Mouse (Mus musculus) embryonic fibroblast, embryonic 13.5 days (primary cell): ENCODE measurements around the gene Ap4s1. TPM values are rescaled to one million over a fixed set of nuclear protein-coding genes. Genes with fewer than 3 reads are reported as not detected.
"Not testable (repeated sequence)": the region's sequence is repeated elsewhere in the genome, so short reads cannot be mapped to it uniquely, and the experiment has no call there.

ENCODE experiments used
- H3K27ac ChIP-seq: 2 replicates; pipeline ENCODE4 v1.5.1; 2012; ENCODE audit warnings: low read length, control low read depth, inconsistent platforms; ENCODE audit not compliant: insufficient read depth
- H3K4me1 ChIP-seq: 2 replicates; pipeline ENCODE4 v1.6.1; 2011; ENCODE audit warnings: low read length; ENCODE audit not compliant: control insufficient read depth, insufficient read depth
- H3K4me3 ChIP-seq: 2 replicates; pipeline ENCODE4 v1.5.1; 2011; ENCODE audit warnings: mild to moderate bottlenecking, control low read depth, low read length; ENCODE audit not compliant: insufficient read depth
- CTCF ChIP-seq: IDR thresholded peaks from 2 replicates; pipeline ENCODE4 v1.5.1; 2011; ENCODE audit warnings: mild to moderate bottlenecking, control low read depth, low read length, moderate library complexity, borderline replicate concordance; ENCODE audit not compliant: insufficient read depth
- POLR2A ChIP-seq: IDR thresholded peaks from 2 replicates; pipeline ENCODE4 v1.6.1; 2011; ENCODE audit warnings: low read depth, mild to moderate bottlenecking, control low read depth, low read length, moderate library complexity
- polyA plus RNA-seq: library from polyadenylated mRNA; stranded (reverse); fragments of >200 nt; gene quantifications from 2 replicates; pipeline ENCODE4 v1.2.4, GENCODE M21; 2011; ENCODE audit warnings: low read depth; ENCODE audit not compliant: missing spikeins, insufficient read length

Ap4s1 gene
- polyA plus RNA-seq, result 11.5 and 16.5 TPM in 2 replicates

GRCm38 (mm10) chr12:51690893-51691844 is at the start of gene Ap4s1:
Gene Ap4s1, plus strand, starts transcription at chr12:51691033.
- Histone ChIP-seq H3K4me3 (peak within 1 kb of the TSS; percentile 96), H3K27ac (peak within 1 kb of the TSS; percentile 97), H3K4me1 (peaks cover 7% of the 10 kb centered on the region; the same call in 1 of the 2 replicates)
- TF ChIP-seq CTCF (no peak), POLR2A (peak; percentile 42)

GRCm38 (mm10) chr12:51641871-51642270 is 49.0 kb upstream of the Ap4s1 start:
- Histone ChIP-seq H3K4me3 (no peak overlapping the region), H3K27ac (no peak overlapping the region), H3K4me1 (no peaks in the 10 kb centered on the region; the same call in 1 of the 2 replicates)
- TF ChIP-seq CTCF (no peak), POLR2A (no peak)

DNA sequence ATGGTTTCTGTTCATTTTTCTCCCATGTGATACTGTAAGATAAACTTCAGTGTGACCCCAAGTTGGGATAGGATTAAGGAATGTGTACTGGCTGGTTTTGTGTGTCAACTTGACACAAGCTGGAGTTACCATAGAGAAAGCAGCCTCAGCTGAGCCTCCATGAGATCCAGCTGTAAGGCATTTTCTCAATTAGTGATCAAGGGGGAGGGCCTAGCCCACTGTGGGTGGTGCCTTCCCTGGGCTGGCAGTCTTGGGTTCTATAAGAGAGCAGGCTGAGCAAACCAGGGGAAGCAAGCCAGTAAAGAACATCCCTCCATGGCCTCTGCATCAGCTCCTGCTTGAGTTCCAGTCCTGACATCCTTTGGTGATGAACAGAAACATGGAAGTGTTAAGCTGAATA is 41.4 kb upstream of the Ap4s1 start:
- H3K4me3 ChIP-seq, H3K4me1 ChIP-seq, H3K27ac ChIP-seq: not testable (repeated sequence)

GRCm38 (mm10) chr12:51655944-51656465 is 34.8 kb upstream of the Ap4s1 start:
- no peak overlapping the region for H3K27ac ChIP-seq

GRCm38 (mm10) chr12:51663011-51663410 is 27.8 kb upstream of the Ap4s1 start:
- Histone ChIP-seq H3K4me3 (no peak overlapping the region), H3K4me1 (peaks cover 5% of the 10 kb centered on the region), H3K27ac (no peak overlapping the region)
- TF ChIP-seq POLR2A (no peak), CTCF (no peak)

More at GRCm38 (mm10) chr12:51655944-51656465, 34.8 kb upstream of the Ap4s1 start:
- no peaks in the 10 kb centered on the region for H3K4me1 ChIP-seq
- H3K4me3 ChIP-seq, result no peak overlapping the region
- TF ChIP-seq CTCF (no peak), POLR2A (no peak)

DNA sequence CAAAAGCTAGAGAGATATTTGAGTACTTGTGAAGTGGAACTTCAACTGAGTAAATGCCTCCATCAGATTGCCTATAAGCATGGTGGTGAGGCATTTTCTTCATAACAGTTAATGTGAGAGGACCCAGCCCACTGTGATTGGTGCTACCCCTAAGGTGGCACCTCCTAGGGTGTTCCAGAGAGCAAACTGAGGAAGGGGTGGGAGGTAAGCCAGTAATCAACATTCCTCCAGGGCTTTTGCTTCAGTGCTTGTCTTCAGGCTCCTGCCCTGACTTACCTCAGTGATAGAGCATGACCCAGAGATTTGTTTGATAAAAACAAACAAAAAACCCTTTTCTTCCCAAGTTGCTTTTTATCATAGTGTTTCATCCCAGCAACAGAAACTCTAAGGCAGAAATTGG is 26.9 kb upstream of the Ap4s1 start:
- Histone ChIP-seq H3K27ac (no peak overlapping the region), H3K4me1 (peaks cover 5% of the 10 kb centered on the region), H3K4me3 (no peak overlapping the region)
- TF ChIP-seq POLR2A, result no peak
- TF ChIP-seq CTCF, result no peak

- Histone ChIP-seq H3K4me3 (no peak overlapping the region), H3K4me1 (peaks cover 5% of the 10 kb centered on the region), H3K27ac (no peak overlapping the region)
- TF ChIP-seq CTCF, result no peak
Observed at GRCm38 (mm10) chr12:51666708-51667430, 24.0 kb upstream of the Ap4s1 start.

GRCm38 (mm10) chr12:51671231-51671891 is 19.5 kb upstream of the Ap4s1 start:
- H3K27ac ChIP-seq, result no peak overlapping the region
- no peak for TF ChIP-seq POLR2A
- no peak for TF ChIP-seq CTCF
- peaks cover 16% of the 10 kb centered on the region for H3K4me1 ChIP-seq
- H3K4me3 ChIP-seq, result no peak overlapping the region

GRCm38 (mm10) chr12:51673270-51673669 is 17.6 kb upstream of the Ap4s1 start:
- TF ChIP-seq POLR2A, result no peak
- no peak for TF ChIP-seq CTCF
- Histone ChIP-seq H3K27ac (peak overlapping the region; percentile 15; the same call in 1 of the 2 replicates), H3K4me3 (no peak overlapping the region), H3K4me1 (peaks cover 18% of the 10 kb centered on the region)
